Mouse (Mus musculus) adrenal gland, adult 8-10 months (tissue): ENCODE measurements around the gene Zfp467. TPM values are rescaled to one million over a fixed set of nuclear protein-coding genes. Genes with fewer than 3 reads are reported as not detected.

Source experiments
- DNase-seq: peaks from one replicate; pipeline ENCODE4 v3.0.0; 2022
- microRNA-seq, 2 experiments: library from miRNA; unstranded; fragments of <30 nt; microRNA quantifications; one replicate each; pipeline ENCODE4 v1.2.0; 2022
- total RNA-seq, 4 experiments: library from RNA; stranded (reverse); gene quantifications; 2 replicates each; pipeline ENCODE4 v1.2.4; 2022

Zfp467 gene
- total RNA-seq, 4 experiments from 2014 or later = 56.7 to 68.0 (median 60.6) TPM

DNA sequence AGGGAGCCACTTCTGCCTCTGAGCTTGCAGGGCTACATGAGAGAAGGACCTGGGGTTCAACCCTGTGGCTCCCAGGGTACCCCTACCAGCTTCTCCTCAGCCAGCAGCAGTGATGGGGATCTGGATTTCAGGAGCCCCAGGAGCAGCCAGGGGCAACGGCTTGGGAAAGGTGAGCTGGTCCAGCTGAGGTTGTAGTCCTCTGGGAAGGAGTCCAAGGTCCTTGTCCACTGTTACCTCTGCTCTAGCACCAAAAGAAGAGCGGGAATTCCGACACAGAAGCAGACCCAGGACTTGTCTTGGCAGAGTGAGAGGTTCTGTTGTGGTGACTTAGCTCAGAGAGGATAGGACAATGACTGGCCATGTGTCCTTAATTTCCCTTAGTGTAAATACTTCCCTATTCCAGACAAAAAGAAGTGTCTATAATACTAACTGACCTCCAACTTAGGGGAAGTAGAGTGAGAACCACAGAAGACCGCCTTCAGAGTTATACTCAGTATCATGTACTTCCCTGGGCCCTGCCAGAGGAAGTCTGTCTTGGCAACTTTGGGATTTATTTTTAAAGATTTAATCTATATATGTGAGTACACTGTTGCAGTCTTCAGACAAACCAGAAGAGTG is 35.8 kb downstream of the Zfp467 start:
- DNase-seq = peak; percentile 6

DNA sequence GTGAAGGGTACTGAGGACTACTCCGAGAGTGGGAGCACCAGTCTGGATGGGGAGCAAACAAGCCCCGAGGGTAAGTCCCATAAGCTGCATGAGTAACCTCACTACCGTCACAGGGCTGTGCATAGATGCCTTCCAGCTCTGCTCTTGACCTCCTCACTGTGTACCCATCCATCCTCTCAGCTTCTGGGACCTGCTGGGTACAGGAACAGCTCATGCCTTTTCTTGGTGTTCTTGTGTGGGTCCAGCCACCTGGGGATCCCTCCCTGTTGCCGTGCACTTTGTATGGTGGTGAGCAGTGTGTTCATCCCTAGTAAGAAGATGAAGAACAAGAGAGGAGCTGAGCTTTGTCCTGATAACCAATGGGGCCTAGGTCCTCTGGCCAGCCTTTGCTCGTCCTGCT is 41.6 kb downstream of the Zfp467 start:
- DNase-seq = no peak

DNA sequence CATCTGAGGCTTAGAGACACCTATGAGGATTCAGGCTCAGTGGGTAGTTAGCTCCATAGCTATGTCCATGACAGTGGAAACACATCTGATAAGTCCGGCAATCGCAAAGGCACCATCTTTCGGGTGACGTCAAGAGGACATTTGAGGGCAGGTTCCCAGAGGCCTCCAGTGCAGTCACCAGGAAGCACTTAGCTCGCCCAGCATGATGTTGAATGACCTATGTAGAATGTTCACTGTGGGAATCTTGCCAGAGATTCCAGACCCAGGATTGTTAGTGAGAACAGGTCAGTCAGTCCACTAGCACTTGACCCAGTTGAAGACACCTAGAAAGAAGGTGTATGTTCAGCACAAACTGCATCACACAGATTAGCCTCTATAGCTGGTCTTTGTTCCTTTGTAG is 45.7 kb downstream of the Zfp467 start:
- DNase-seq = no peak

DNA sequence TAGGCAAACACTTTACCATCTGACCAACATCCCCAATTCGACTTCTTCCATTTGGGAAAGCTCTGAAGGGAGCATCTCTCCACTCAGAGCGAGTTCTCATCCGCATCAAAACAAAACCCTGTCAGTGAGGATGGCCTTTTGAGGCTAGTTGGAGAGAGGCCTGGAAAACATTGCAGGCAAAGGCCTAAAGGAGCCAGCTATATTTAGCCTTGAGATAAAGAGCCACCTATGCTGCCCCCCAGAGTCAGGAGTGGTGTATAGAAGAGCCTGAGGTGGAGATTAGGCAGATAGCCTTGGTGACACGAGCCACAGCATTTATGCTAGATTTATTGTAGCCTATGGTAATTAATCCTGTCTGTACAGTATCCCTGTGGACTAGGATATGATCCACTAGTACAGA is 48.3 kb downstream of the Zfp467 start:
- DNase-seq = peak; percentile 42

DNA sequence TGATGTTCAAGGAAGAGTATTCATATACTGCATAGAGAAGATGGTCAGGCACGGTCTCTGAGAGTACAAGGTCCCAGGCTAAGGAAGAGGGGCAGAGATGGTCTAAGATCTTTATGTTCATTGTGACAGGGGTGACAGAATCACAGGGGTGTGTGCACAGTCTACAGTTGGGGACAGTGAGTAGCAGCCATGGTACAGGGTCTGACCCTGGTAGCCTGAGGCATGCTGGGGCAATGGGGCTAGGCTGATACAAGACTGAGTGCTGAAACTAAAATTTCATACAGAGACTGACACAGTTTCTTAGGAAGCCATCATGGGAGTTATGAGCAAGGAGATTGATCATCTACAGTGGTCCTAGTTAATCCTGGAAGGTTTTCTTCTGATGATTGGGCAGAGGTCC is 48.9 kb downstream of the Zfp467 start:
- peak; percentile 4 for DNase-seq

DNA sequence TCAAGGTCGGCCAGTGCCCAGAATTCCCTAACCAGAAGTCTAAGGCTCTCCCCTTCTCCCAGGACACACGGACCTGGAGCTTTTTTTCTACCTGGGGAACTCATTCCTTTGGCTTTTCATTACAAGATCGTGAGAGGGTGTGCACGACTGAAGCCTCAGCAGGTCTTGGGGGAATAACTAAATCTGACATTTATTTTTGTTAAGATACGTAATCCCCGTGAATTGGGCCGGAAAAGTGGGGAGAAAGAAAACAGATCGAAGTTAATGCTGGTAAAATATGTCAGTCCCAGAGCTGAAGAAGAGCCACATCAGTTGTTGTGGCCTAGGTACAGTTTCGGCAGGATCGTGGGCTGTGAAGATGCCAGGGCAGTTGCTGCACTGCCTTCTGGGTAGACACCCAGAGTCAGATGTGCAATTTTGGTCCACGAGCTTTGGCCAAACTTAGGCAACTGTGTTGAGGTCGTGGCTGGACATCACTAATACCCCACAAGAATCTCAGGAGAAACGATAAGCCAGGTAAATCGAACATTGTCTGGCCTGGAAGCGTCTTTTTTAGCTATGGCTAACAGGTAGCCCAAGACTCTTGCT is 49.5 kb downstream of the Zfp467 start:
- no peak for DNase-seq

DNA sequence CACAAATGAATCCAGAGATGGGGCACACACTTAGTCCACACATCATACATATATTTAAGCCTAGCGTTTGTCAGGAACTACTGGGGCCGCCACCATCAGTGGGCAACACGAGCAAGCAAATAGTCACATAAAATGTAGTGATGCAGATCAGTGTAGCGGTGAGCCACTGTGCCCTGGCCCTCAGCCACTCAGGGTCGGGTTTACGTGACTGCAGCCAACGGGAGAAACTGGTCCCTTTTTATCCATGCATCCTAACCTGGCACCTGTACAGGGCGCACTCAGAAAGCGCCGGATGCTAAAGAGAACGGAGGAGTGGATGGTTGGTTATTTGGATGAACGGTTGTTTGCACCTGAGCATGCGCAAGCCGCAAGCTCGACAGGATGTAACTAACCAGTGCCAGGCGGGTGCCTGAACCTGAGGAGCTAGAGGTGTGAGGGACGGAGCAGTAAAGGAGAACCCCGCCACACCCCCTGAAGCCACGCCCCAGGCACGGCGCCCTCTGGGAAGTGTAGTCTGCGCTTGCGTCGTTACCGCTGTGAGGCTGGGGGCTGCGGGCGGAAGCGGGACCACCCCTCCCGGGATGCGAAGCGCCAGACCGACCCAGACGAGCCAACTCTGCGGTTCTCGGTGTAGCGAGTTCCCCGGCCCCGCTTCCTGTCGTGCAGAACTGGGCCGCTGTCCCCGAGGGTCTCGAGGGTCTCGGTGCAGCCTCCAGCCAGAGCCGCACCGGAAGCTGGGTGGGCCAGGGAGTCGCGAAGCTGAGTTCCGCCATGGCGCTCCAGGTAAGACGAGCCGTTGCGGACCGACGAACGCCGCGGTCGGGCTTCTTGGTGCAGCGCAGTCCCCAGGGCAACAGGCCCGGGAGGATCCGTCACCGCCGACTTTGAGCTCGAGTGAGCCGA is 50.3 kb downstream of the Zfp467 start, which contains the start of gene Krba1:
Gene Krba1 (plus strand): TSS at position 482 of the 903 bp plus-strand sequence.
- peak; percentile 78 for DNase-seq

DNA sequence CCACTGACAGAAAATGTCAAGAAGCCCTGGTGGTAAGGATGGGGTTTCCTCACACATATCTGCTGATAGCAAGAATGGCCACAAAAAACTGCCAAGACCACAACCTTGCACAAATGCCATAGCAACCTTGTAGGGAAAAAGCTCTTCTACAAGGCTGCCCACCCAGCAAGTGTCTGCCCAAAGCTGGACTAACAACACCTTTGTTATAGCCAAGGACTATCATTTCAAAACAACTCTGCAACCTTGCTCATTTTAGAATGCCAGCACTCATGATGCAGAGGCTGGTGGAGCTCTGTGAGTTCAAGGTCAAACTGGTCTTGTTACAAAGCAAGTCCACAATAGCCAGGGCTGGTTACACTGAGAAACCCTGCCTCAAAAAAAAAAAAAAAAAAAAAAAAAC is 51.8 kb downstream of the Zfp467 start:
- peak; percentile 63 for DNase-seq

DNA sequence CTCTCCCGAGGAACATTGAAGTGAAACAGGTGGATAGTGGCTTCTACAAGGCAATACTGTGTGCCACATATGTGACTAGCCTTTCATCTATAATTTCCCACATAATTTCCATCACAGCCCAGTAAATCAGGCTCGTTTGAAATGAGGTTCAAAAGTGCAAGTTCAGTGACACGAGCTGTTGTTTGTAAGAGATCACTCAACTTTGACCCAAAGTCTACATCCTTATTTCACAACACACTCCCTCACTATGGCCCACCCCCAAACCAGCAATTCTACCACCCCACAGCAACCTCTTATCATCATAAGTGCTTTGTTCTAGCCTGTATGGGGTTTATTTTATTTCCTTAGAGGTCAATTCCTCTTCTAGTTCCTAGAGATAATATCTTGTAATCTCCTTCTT is 57.4 kb downstream of the Zfp467 start:
- DNase-seq = no peak

Small RNAs within 50 kb of the gene (microRNA-seq; reads per million reads assigned to microRNA genes)
- 0 reads per million in 2 experiments for gene Gm24325

Other genes with a start within 250 kb of the Zfp467 start
- 10 to 100 TPM; 44.0 to 56.6 (median 50.8) TPM for gene Krba1, start 50.2 kb downstream of the Zfp467 start, total RNA-seq
- 1 to 10 TPM; 2.7 to 9.7 (median 5.6) TPM for gene Sspo, start 2.4 kb upstream of the Zfp467 start, total RNA-seq
- 100 to 1,000 TPM; 100 to 130 (median 113) TPM for gene Atp6v0e2, start 91.8 kb upstream of the Zfp467 start, total RNA-seq
- 10 to 100 TPM; 45.6 to 49.5 (median 49.1) TPM for gene Lrrc61, start 109.0 kb upstream of the Zfp467 start, total RNA-seq
- gene Rarres2, start 127.0 kb upstream of the Zfp467 start, total RNA-seq = 100 to 1,000 TPM in 1 of 4 experiments, 10 to 100 TPM in 3; 68.8 to 138 (median 88.5) TPM
- not detected for gene Gm45021, start 143.8 kb upstream of the Zfp467 start, total RNA-seq
- gene Repin1, start 148.1 kb upstream of the Zfp467 start, total RNA-seq = 10 to 100 TPM; 59.1 to 84.5 (median 79.5) TPM
- gene Gm44965, start 148.1 kb upstream of the Zfp467 start, total RNA-seq = 1 to 10 TPM in 3 of 4 experiments, not detected in 1; 1.8 to 7.7 (median 2.6) TPM
- 10 to 100 TPM; 10.8 to 14.9 (median 13.4) TPM for gene Zfp775, start 156.2 kb upstream of the Zfp467 start, total RNA-seq
- 1 to 10 TPM; 1.9 to 6.3 (median 4.1) TPM for gene AI854703, start 180.9 kb upstream of the Zfp467 start, total RNA-seq
- 10 to 100 TPM in 2 of 4 experiments, 1 to 10 TPM in 2; 9.1 to 15.2 (median 11.7) TPM for gene Gimap8, start 201.4 kb upstream of the Zfp467 start, total RNA-seq
- 1 to 10 TPM; 6.9 to 8.3 (median 7.0) TPM for gene Gimap9, start 230.3 kb upstream of the Zfp467 start, total RNA-seq
- gene Gimap4, start 238.7 kb upstream of the Zfp467 start, total RNA-seq = 10 to 100 TPM; 29.1 to 56.5 (median 49.4) TPM